Mouse (Mus musculus) small intestine, adult 2 months (tissue): ENCODE data around the gene 9130213A22Rik. TPM values are rescaled to one million over a fixed set of nuclear protein-coding genes. Genes with fewer than 3 reads are reported as not detected.
A peak's percentile ranks its signal among the peaks of the same experiment; 100 is the strongest.
"Not testable (repeated sequence)": the region's sequence is repeated elsewhere in the genome, so short reads cannot be mapped to it uniquely, and the experiment has no call there.

Source experiments
- H3K27ac ChIP-seq: fragments of 200-500 bp; 2 replicates; pipeline ENCODE4 v1.5.1; 2012; ENCODE audit warnings: low read depth, low read length, control low read depth, inconsistent platforms; ENCODE audit not compliant: insufficient read depth
- H3K27me3 ChIP-seq: fragments of 200-500 bp; 2 replicates; pipeline ENCODE4 v1.6.1; 2012; ENCODE audit warnings: mild to moderate bottlenecking, moderate library complexity, low read length, inconsistent platforms; ENCODE audit not compliant: control insufficient read depth, insufficient read depth
- H3K36me3 ChIP-seq: fragments of 200-500 bp; 2 replicates; pipeline ENCODE4 v1.6.1; 2012; ENCODE audit warnings: mild to moderate bottlenecking, low read length, control low read depth, inconsistent platforms; ENCODE audit not compliant: control insufficient read depth, insufficient read depth
- H3K4me1 ChIP-seq: fragments of 200-500 bp; 2 replicates; pipeline ENCODE4 v1.6.1; 2012; ENCODE audit warnings: low read length, inconsistent platforms, mixed read lengths; ENCODE audit not compliant: control insufficient read depth, insufficient read depth, insufficient read length
- H3K4me3 ChIP-seq: fragments of 200-500 bp; 2 replicates; pipeline ENCODE4 v1.5.1; 2012; ENCODE audit warnings: low read depth, mild to moderate bottlenecking, control low read depth, inconsistent platforms, low read length, moderate library complexity
- CTCF ChIP-seq: fragments of 200-500 bp; IDR thresholded peaks from 2 replicates; pipeline ENCODE4 v1.5.1; 2012; ENCODE audit warnings: low read depth, mild to moderate bottlenecking, control low read depth, inconsistent platforms, low read length, moderate library complexity, mixed read lengths; ENCODE audit not compliant: insufficient replicate concordance, insufficient read length; ENCODE audit errors: extremely low read depth
- POLR2A ChIP-seq: fragments of 200-500 bp; IDR thresholded peaks from 2 replicates; pipeline ENCODE4 v1.6.1; 2012; ENCODE audit warnings: low read depth, mild to moderate bottlenecking, control low read depth, inconsistent platforms, low read length, moderate library complexity
- WGBS: fragments of 180-500 bp; shearing (Covaris S2); methylation state at CpG from one replicate; pipeline ENCODE4 v1.1.7; 2018; 5-methylcytosine and 5-hydroxymethylcytosine counted together
- polyA plus RNA-seq: library from polyadenylated mRNA; depleted of rRNA; stranded (reverse); fragments of >200 nt; gene quantifications from 2 replicates; pipeline ENCODE4 v1.2.3, GENCODE M21; 2012

9130213A22Rik gene
- polyA plus RNA-seq, 1 experiment = 0.38 TPM

GRCm38 (mm10) chr11:69096987-69097900, 25.1 kb downstream of the 9130213A22Rik start:
- Histone ChIP-seq H3K27ac (peak overlapping the region; percentile 99), H3K4me3 (peak overlapping the region; percentile 64), H3K27me3 (no peaks in the 10 kb centered on the region), H3K36me3 (peaks cover 21% of the 10 kb centered on the region), H3K4me1 (peaks cover 29% of the 10 kb centered on the region; the same call in 1 of the 2 replicates)
- TF ChIP-seq CTCF (peak; percentile 3; the same call in 1 of the 2 replicates), POLR2A (peak; percentile 59)
- WGBS = 1% methylated on average over 29 of the region's 29 CpGs

GRCm38 (mm10) chr11:69096360-69096986, 25.9 kb downstream of the 9130213A22Rik start:
- Histone ChIP-seq H3K4me1 (peaks cover 29% of the 10 kb centered on the region; the same call in 1 of the 2 replicates), H3K36me3 (peaks cover 13% of the 10 kb centered on the region), H3K27me3 (no peaks in the 10 kb centered on the region), H3K27ac (peak overlapping the region; percentile 98), H3K4me3 (peak overlapping the region; percentile 64)
- 5% methylated on average over 9 of the region's 9 CpGs for WGBS
- no peak for TF ChIP-seq POLR2A
- no peak for TF ChIP-seq CTCF

- peaks cover 26% of the 10 kb centered on the region; the same call in 1 of the 2 replicates for H3K4me1 ChIP-seq
- no peaks in the 10 kb centered on the region for H3K27me3 ChIP-seq
- peak overlapping the region; percentile 70 for H3K4me3 ChIP-seq
- TF ChIP-seq CTCF (no peak), POLR2A (no peak; the same call in 1 of the 2 replicates)
- peak overlapping the region; percentile 98 for H3K27ac ChIP-seq
- peaks cover 6% of the 10 kb centered on the region; the same call in 1 of the 2 replicates for H3K36me3 ChIP-seq
- under 1% methylated on average over 27 of the region's 27 CpGs for WGBS
These were observed 26.7 kb downstream of the 9130213A22Rik start for GRCm38 (mm10) chr11:69095511-69096231.

GRCm38 (mm10) chr11:69094697-69095429, 27.5 kb downstream of the 9130213A22Rik start, which contains the start of gene Per1:
Per1 (plus strand) TSS chr11:69095217.
- H3K27ac ChIP-seq = peak within 1 kb of the TSS; percentile 98
- H3K27me3 ChIP-seq = no peaks in the 10 kb centered on the region
- peaks cover 22% of the 10 kb centered on the region; the same call in 1 of the 2 replicates for H3K4me1 ChIP-seq
- peak within 1 kb of the TSS; percentile 70 for H3K4me3 ChIP-seq
- H3K36me3 ChIP-seq = peaks cover 7% of the 10 kb centered on the region; the same call in 1 of the 2 replicates
- TF ChIP-seq POLR2A (peak; percentile 88), CTCF (no peak)
- WGBS = under 1% methylated on average over 37 of the region's 37 CpGs

- H3K4me3 ChIP-seq, H3K27me3 ChIP-seq, H3K27ac ChIP-seq, H3K36me3 ChIP-seq: not testable (repeated sequence)
- peaks cover 24% of the 10 kb centered on the region for H3K4me1 ChIP-seq
- WGBS = 83% methylated on average over 7 of the region's 7 CpGs
These were observed 28.5 kb downstream of the 9130213A22Rik start for GRCm38 (mm10) chr11:69093856-69094255.

- Histone ChIP-seq H3K4me3 (no peak overlapping the region), H3K27ac (peak overlapping the region; percentile 58; the same call in 1 of the 2 replicates), H3K4me1 (peaks cover 17% of the 10 kb centered on the region), H3K36me3 (peaks cover 9% of the 10 kb centered on the region; the same call in 1 of the 2 replicates), H3K27me3 (no peaks in the 10 kb centered on the region)
- WGBS = 55% methylated on average over 4 of the region's 4 CpGs
- TF ChIP-seq POLR2A (no peak), CTCF (no peak)
These were observed 29.5 kb downstream of the 9130213A22Rik start for GRCm38 (mm10) chr11:69092871-69093270.
